Mouse (Mus musculus) midbrain, embryonic 11.5 days (tissue): Measurements from ENCODE around the gene Cd247. TPM values are rescaled to one million over a fixed set of nuclear protein-coding genes. Genes with fewer than 3 reads are reported as not detected.

Source experiments
- ATAC-seq: fragments of 200-750 bp; cut with Nextera tagmentation; 2 replicates; pipeline ENCODE4 v1.8.0; 2017; ENCODE audit warnings: moderate TSS enrichment, moderate library complexity; ENCODE audit not compliant: low FRiP score
- DNase-seq: peaks from one replicate; pipeline ENCODE4 v3.0.0; 2015; ENCODE audit warnings: low spot score; ENCODE audit errors: missing footprints
- H3K27ac ChIP-seq: fragments of 300-500 bp; sonication (generic); 2 replicates; pipeline ENCODE4 v1.5.1; 2014; ENCODE audit warnings: low read depth, low read length
- H3K27me3 ChIP-seq: fragments of 300-500 bp; sonication (generic); 2 replicates; pipeline ENCODE4 v1.6.1; 2014; ENCODE audit warnings: mild to moderate bottlenecking, low read length, moderate library complexity, mixed read lengths; ENCODE audit not compliant: control insufficient read depth, insufficient read depth
- H3K36me3 ChIP-seq: fragments of 300-500 bp; sonication (generic); 2 replicates; pipeline ENCODE4 v1.6.1; 2014; ENCODE audit warnings: mild to moderate bottlenecking, low read length, moderate library complexity, mixed read lengths; ENCODE audit not compliant: control insufficient read depth, insufficient read depth
- H3K4me1 ChIP-seq: fragments of 300-500 bp; sonication (generic); 2 replicates; pipeline ENCODE4 v1.6.1; 2014; ENCODE audit warnings: low read length; ENCODE audit not compliant: control insufficient read depth, insufficient read depth
- H3K4me2 ChIP-seq: fragments of 300-500 bp; sonication (generic); 2 replicates; pipeline ENCODE4 v1.6.1; 2014; ENCODE audit warnings: mild to moderate bottlenecking, moderate library complexity
- H3K4me3 ChIP-seq: fragments of 300-500 bp; sonication (generic); 2 replicates; pipeline ENCODE4 v1.5.1; 2014; ENCODE audit warnings: low read depth, low read length
- H3K9ac ChIP-seq: fragments of 300-500 bp; sonication (generic); 2 replicates; pipeline ENCODE4 v1.6.1; 2014; ENCODE audit warnings: low read length
- H3K9me3 ChIP-seq: fragments of 300-500 bp; sonication (generic); 2 replicates; pipeline ENCODE4 v1.6.1; 2016; ENCODE audit warnings: low read length; ENCODE audit not compliant: control insufficient read depth
- WGBS: fragments of 180-500 bp; shearing (Covaris S2); extraction: QIAGEN DNeasy Blood & Tissue Kit; methylation state at CpG from one replicate; pipeline ENCODE4 v1.1.7; 2014; 5-methylcytosine and 5-hydroxymethylcytosine counted together
- polyA plus RNA-seq: library from polyadenylated mRNA; unstranded; fragments of >200 nt; fragmentation: Nextera tagmentation; extraction: Ambion mirVana; gene quantifications from 2 replicates; pipeline ENCODE4 v1.2.1, GENCODE M21; 2014

Cd247 gene
- polyA plus RNA-seq, 1 experiment from 2014 or later = 2.0 TPM

DNA sequence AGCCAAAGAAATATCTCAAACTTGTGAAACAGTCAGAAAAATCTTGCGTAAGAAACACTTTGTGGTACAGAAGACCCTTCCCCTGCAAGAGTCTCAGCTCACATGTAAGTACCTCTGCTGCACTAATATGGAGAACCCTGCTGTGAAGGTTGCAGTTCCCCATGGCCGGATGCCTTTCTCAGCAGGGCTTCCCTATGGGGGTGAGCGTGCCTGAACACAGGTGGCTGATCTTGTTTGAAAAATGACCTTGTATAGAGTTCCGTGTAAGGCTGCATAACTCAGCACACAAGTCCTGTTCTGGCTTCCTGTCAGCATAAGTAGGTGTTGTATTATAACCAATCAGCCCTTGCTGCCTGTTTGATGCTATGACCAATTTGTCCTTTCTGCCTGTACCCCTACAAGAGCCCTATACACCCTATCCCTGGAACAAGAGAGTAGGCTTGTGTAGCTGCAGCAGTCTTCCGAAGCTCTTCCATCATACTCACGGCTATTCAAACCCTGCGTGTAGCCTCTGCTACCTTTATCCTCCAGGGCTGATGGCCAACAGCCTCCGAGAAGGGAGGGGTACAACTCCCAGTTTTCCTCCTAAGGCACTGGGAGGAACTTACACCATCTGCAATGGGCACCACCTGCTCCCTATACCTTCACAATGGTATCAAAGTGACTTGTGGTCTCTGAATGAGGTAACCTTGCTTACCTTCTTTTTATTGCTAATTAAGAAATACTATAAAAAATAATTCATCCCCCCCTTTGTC is 93.8 kb downstream of the Cd247 start:
- H3K4me3 ChIP-seq = no peak overlapping the region
- WGBS = 64% methylated on average over 8 of the region's 8 CpGs
- H3K9me3 ChIP-seq = no peaks in the 10 kb centered on the region
- no peak overlapping the region for H3K9ac ChIP-seq
- ATAC-seq (no peak), DNase-seq (peak; percentile 76)
- no peak overlapping the region for H3K27ac ChIP-seq
- H3K4me1 ChIP-seq = no peaks in the 10 kb centered on the region
- peaks cover 6% of the 10 kb centered on the region; the same call in 1 of the 2 replicates for H3K36me3 ChIP-seq
- H3K27me3 ChIP-seq = no peaks in the 10 kb centered on the region
- H3K4me2 ChIP-seq = no peak overlapping the region

DNA sequence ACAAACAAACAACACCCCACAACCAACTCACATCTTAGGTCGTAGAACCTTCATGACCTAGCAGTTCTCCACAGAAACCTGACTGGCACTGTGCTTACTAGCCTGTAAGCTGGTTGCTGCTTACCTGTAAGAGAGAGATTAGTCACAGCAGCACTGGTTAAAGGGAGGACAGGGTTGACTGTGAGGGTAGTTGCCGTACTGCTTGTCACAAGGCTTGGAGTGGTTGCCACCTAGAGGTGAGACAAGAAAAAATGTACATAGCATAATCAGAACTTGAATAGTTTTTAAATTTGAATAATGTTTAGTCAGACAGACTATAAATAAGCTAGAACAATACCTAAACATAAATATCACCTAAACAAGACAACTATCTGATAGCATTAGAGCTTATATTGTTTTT is 103.2 kb downstream of the Cd247 start:
- WGBS = 91% methylated on average over 2 of the region's 2 CpGs
- no peak overlapping the region for H3K4me3 ChIP-seq
- ATAC-seq = no peak
- no peaks in the 10 kb centered on the region for H3K27me3 ChIP-seq
- H3K4me1 ChIP-seq = no peaks in the 10 kb centered on the region
- no peaks in the 10 kb centered on the region for H3K9me3 ChIP-seq
- no peak overlapping the region for H3K4me2 ChIP-seq
- no peak overlapping the region for H3K27ac ChIP-seq
- no peak overlapping the region for H3K9ac ChIP-seq
- peaks cover 12% of the 10 kb centered on the region for H3K36me3 ChIP-seq
- peak; percentile 64 for DNase-seq

DNA sequence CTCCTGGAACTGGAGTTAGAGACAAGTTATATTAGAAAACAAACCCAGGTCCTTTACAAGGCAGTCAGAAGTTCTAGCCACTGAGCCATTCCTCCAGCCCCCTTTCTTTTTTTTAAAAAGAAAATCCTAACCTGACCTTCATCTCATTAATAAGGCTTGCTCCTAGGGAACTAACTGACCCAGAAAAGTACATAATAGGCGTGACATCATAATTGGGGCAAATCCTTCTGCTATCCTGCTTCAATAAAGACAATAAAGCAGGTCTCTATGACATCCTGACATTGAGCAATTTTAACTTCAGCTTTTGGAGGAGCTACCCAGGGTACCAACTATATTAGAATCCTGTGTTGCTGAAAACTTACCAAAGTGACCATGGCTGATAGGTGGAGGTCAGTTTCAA is 115.1 kb downstream of the Cd247 start:
- Histone ChIP-seq H3K4me2 (no peak overlapping the region), H3K9ac (no peak overlapping the region), H3K9me3 (no peaks in the 10 kb centered on the region), H3K27ac (no peak overlapping the region), H3K27me3 (no peaks in the 10 kb centered on the region), H3K36me3 (peaks cover 4% of the 10 kb centered on the region; the same call in 1 of the 2 replicates), H3K4me3 (no peak overlapping the region), H3K4me1 (0 out of 2 replicates have a peak, but pooled peaks cover 3% of the 10 kb centered on the region)
- ATAC-seq = no peak
- 81% methylated on average over 1 of the region's 1 CpGs for WGBS
- DNase-seq = no peak

DNA sequence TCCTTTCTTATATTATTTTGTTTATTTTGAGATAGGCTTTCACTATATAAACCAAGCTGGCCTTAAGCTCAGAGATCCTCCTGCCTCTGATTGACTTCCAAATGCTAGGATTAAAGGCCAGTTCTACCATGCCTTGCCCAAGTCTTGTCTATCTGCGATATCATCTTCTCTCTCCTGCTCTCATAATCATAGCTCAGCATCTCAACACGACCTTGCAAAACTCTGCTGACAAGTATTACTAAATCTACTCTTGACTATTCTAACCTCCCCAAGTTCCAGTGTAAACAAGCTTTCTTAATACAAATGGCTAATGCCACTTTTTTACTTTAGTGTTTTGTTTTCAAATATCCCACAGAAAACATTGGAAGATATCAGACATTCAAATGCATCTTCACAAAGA is 119.7 kb downstream of the Cd247 start:
- Histone ChIP-seq H3K4me2 (no peak overlapping the region), H3K27me3 (no peaks in the 10 kb centered on the region), H3K4me3 (no peak overlapping the region), H3K4me1 (0 out of 2 replicates have a peak, but pooled peaks cover 3% of the 10 kb centered on the region), H3K9ac (no peak overlapping the region), H3K27ac (no peak overlapping the region), H3K9me3 (no peaks in the 10 kb centered on the region), H3K36me3 (peaks cover 6% of the 10 kb centered on the region; the same call in 1 of the 2 replicates)
- DNase-seq = no peak
- no peak for ATAC-seq
- 97% methylated on average over 2 of the region's 2 CpGs for WGBS

DNA sequence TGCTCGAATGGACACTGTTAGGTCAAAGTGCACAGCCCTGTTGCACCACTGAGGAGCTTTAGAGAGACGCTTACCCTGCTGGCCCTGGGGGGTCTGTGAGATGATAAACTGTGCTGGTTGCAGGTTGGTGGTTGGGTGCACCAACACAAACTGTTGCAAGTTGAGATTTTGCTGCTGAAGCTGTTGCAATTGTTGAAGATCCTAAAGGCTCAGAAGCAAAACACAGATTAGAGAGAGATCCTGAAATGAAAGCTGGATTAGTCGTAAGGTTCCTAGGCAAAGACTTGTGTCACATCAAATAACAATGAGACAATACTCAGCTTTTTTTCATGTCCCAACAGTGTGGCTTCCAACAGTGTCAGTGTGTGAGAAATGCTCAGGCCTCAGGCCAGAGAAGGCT is 120.3 kb downstream of the Cd247 start:
- H3K27ac ChIP-seq = no peak overlapping the region
- no peaks in the 10 kb centered on the region for H3K9me3 ChIP-seq
- peaks cover 6% of the 10 kb centered on the region; the same call in 1 of the 2 replicates for H3K36me3 ChIP-seq
- H3K4me3 ChIP-seq = no peak overlapping the region
- no peaks in the 10 kb centered on the region for H3K27me3 ChIP-seq
- H3K4me1 ChIP-seq = no peaks in the 10 kb centered on the region
- ATAC-seq (no peak), DNase-seq (peak; percentile 66)
- WGBS = 63% methylated on average over 3 of the region's 3 CpGs
- no peak overlapping the region for H3K9ac ChIP-seq
- no peak overlapping the region for H3K4me2 ChIP-seq

DNA sequence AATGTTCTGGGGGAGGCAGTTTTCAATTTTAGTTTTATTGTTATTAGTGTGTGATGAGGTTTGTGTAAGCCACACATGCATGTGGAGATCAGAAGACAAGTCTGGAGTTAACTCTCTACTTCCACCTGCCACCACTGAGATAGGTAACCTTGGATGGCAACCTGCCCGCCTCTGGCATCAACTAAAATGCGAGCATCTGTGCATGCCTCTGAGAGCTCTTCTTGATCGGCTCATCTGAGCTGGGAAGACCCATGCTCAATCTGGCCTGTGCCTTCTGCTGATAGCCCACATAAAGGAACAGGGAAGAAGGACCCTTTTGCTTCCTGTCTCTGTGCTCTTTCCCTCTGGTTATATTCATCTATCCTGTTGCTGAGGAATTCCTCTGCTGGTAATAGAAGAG is 121.0 kb downstream of the Cd247 start:
- H3K9me3 ChIP-seq = no peaks in the 10 kb centered on the region
- H3K4me3 ChIP-seq = no peak overlapping the region
- no peak overlapping the region for H3K27ac ChIP-seq
- peaks cover 6% of the 10 kb centered on the region; the same call in 1 of the 2 replicates for H3K36me3 ChIP-seq
- H3K27me3 ChIP-seq = no peaks in the 10 kb centered on the region
- WGBS = 83% methylated on average over 3 of the region's 3 CpGs
- H3K4me2 ChIP-seq = no peak overlapping the region
- ATAC-seq (no peak), DNase-seq (peak; percentile 56)
- H3K4me1 ChIP-seq = no peaks in the 10 kb centered on the region
- H3K9ac ChIP-seq = no peak overlapping the region

DNA sequence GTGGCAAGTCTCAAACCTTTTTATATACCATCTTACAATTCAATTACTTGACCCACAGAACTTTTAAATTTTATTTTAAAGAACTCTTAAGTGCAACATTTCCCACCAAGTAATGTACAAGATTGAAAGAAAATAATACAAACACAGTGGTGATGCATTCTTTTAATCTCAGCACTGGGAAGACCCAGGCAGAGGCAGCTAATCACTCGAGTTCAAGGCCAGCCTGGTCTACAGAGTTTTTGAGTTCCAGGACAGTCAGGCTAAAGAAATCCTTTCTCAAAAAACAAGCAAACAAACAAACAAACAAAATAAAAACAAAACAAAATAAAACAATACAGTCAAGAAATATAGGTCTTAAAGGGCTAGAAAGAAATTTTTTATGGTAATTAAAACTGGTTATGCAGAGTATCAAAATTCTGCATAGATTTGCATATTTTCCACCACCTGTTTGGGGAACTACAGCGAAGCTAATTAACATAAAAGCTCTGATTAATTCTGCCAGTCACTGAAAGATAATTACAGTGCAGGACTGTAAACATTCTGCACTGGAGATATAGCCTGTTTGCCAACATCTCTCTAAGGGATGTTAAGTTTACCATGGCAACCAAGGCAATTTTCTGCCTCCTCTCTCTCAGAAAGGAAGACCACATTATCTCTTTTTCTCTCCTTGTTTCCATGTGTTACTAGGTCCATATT is 125.4 kb downstream of the Cd247 start:
- Histone ChIP-seq H3K9me3 (no peaks in the 10 kb centered on the region), H3K36me3 (peaks cover 7% of the 10 kb centered on the region; the same call in 1 of the 2 replicates), H3K4me2 (no peak overlapping the region), H3K9ac (no peak overlapping the region), H3K27ac (no peak overlapping the region), H3K4me1 (no peaks in the 10 kb centered on the region), H3K27me3 (no peaks in the 10 kb centered on the region), H3K4me3 (no peak overlapping the region)
- DNase-seq (no peak), ATAC-seq (no peak)
- 84% methylated on average over 2 of the region's 2 CpGs for WGBS

DNA sequence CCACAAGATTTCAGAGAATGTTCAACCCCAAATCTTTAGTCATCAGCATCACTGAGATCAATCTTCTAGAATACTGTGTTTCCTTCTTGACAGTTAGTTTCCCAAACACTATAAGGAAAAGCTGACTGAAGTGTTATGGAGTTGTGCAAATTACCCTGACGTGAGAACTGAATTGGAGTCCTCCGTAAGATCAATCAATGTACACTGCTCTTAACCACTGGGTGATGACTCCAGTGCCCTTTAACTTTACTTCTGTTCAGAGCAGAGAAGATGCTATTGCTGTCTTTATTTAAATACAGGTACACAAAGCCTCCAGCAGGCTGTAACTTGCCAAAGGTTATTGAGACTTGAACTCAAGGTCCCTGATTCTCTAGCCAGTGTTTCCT is 125.9 kb downstream of the Cd247 start:
- ATAC-seq = no peak

DNA sequence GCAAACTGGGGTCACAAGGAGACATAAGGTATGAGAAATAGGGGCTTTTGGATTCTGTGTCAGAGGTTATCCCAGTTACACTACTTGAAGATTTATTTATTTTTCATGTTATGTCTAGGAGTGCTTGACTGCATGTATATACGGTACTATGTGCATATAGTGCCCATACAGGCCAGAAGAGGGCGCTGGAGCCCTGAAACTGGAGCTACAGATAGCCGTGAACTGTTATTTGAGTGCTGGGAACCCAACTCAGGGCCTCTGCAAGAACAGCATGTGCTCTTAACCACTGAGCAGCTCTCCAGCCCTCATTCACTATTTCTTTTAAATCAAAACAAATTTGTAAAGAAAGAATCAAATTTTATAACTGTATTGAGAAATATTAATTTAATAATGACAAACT is 132.5 kb downstream of the Cd247 start:
- Histone ChIP-seq H3K27ac (no peak overlapping the region), H3K4me3 (no peak overlapping the region), H3K36me3 (peaks cover 5% of the 10 kb centered on the region; the same call in 1 of the 2 replicates), H3K4me1 (no peaks in the 10 kb centered on the region), H3K4me2 (no peak overlapping the region), H3K9me3 (no peaks in the 10 kb centered on the region), H3K27me3 (no peaks in the 10 kb centered on the region), H3K9ac (no peak overlapping the region)
- DNase-seq = no peak
- ATAC-seq = no peak
- 74% methylated on average over 3 of the region's 3 CpGs for WGBS

More for the DNA sequence above, 125.9 kb downstream of the Cd247 start:
- Histone ChIP-seq H3K36me3 (peaks cover 7% of the 10 kb centered on the region; the same call in 1 of the 2 replicates), H3K4me1 (no peaks in the 10 kb centered on the region), H3K4me3 (no peak overlapping the region), H3K4me2 (no peak overlapping the region), H3K9me3 (no peaks in the 10 kb centered on the region), H3K9ac (no peak overlapping the region), H3K27ac (no peak overlapping the region), H3K27me3 (no peaks in the 10 kb centered on the region)
- DNase-seq = peak; percentile 66
- WGBS = 82% methylated on average over 2 of the region's 2 CpGs
